Comparison of ENCODE assay signal across 21 mouse cellular contexts in genomic region chr1:70551839-70552238, GRCm38 (mm10).
A peak's percentile ranks its signal among the peaks of the same experiment; 100 is the strongest.
DNase-seq lines count a peak whose midpoint lies in the region; ATAC-seq lines count a peak whose summit lies in the region.
"Had no signal": no experiment of that assay in that cellular context is flagged by ENCODE, and none has a peak within 500 bp of the region (broad histone marks: within the 10 kb centered on the region; RNA-seq: fewer than 3 reads in every experiment).

No protein-coding gene starts in this region.

- no peaks in the 10 kb centered on the region for H3K36me3 ChIP-seq in forebrain, embryonic 13.5 days (ENCODE audit: poor library complexity, severe bottlenecking)
- no peaks in the 10 kb centered on the region for H3K36me3 ChIP-seq in forebrain, embryonic 10.5 days (replicated peaks)
- no peaks in the 10 kb centered on the region for H3K36me3 ChIP-seq in midbrain, embryonic 13.5 days
- H3K36me3 ChIP-seq in midbrain, embryonic 10.5 days, result no peaks in the 10 kb centered on the region
- H3K36me3 ChIP-seq: embryonic facial prominence, embryonic 12.5 days; embryonic facial prominence, embryonic 15.5 days; hindbrain, embryonic 12.5 days; hindbrain, embryonic 15.5 days had no signal

- no peaks in the 10 kb centered on the region for H3K4me1 ChIP-seq in forebrain, embryonic 13.5 days
- no peaks in the 10 kb centered on the region for H3K4me1 ChIP-seq in forebrain, embryonic 10.5 days
- H3K4me1 ChIP-seq in midbrain, embryonic 13.5 days (replicated peaks), result no peaks in the 10 kb centered on the region
- no peaks in the 10 kb centered on the region for H3K4me1 ChIP-seq in midbrain, embryonic 10.5 days
- H3K4me1 ChIP-seq: embryonic facial prominence, embryonic 12.5 days; embryonic facial prominence, embryonic 15.5 days; hindbrain, embryonic 12.5 days; hindbrain, embryonic 15.5 days had no signal

- no peak overlapping the region for H3K9ac ChIP-seq in forebrain, embryonic 13.5 days
- no peak overlapping the region for H3K9ac ChIP-seq in midbrain, embryonic 13.5 days (replicated peaks)
- H3K9ac ChIP-seq: embryonic facial prominence, embryonic 12.5 days; embryonic facial prominence, embryonic 15.5 days; forebrain, postnatal 0 days; hindbrain, embryonic 12.5 days; hindbrain, embryonic 15.5 days had no signal

- H3K4me2 ChIP-seq in forebrain, embryonic 13.5 days, result no peak overlapping the region
- H3K4me2 ChIP-seq in midbrain, embryonic 13.5 days (replicated peaks), result no peak overlapping the region
- H3K4me2 ChIP-seq: embryonic facial prominence, embryonic 12.5 days; embryonic facial prominence, embryonic 15.5 days; heart, embryonic 11.5 days; hindbrain, embryonic 12.5 days; hindbrain, embryonic 15.5 days had no signal

- peak; percentile 27; the same call in 1 of the 2 replicates for ATAC-seq in forebrain, embryonic 13.5 days
- 0 out of 2 replicates have a peak, but pooled peaks have one; percentile 58 for ATAC-seq in midbrain, embryonic 13.5 days
- ATAC-seq: activated CD4-positive, CD25-positive, alpha-beta regulatory T cell, adult 4 months; forebrain, postnatal 0 days had no signal

- no peak overlapping the region for H3K27ac ChIP-seq in forebrain, embryonic 13.5 days
- H3K27ac ChIP-seq in forebrain, embryonic 10.5 days, result no peak overlapping the region
- H3K27ac ChIP-seq in midbrain, embryonic 13.5 days, result no peak overlapping the region
- H3K27ac ChIP-seq in midbrain, embryonic 10.5 days (replicated peaks), result no peak overlapping the region
- H3K27ac ChIP-seq: embryonic facial prominence, embryonic 12.5 days; embryonic facial prominence, embryonic 15.5 days; gastrocnemius, adult 2 months; hindbrain, embryonic 12.5 days; hindbrain, embryonic 15.5 days had no signal

- H3K9me3 ChIP-seq in forebrain, embryonic 13.5 days (replicated peaks), result no peaks in the 10 kb centered on the region
- no peaks in the 10 kb centered on the region for H3K9me3 ChIP-seq in forebrain, embryonic 10.5 days
- H3K9me3 ChIP-seq in midbrain, embryonic 13.5 days, result no peaks in the 10 kb centered on the region
- H3K9me3 ChIP-seq in midbrain, embryonic 10.5 days (replicated peaks), result no peaks in the 10 kb centered on the region
- H3K9me3 ChIP-seq: embryonic facial prominence, embryonic 12.5 days; embryonic facial prominence, embryonic 15.5 days; hindbrain, embryonic 12.5 days; hindbrain, embryonic 15.5 days had no signal

- whole genome bisulfite sequencing in forebrain, embryonic 13.5 days, result 70% methylated on average over 2 of the region's 2 CpGs
- WGBS in forebrain, embryonic 10.5 days, result 83% methylated on average over 2 of the region's 2 CpGs
- 56% methylated on average over 2 of the region's 2 CpGs for WGBS in midbrain, embryonic 13.5 days
- WGBS in midbrain, embryonic 10.5 days, result 69% methylated on average over 2 of the region's 2 CpGs

- no peak for DNase-seq in forebrain, embryonic 10.5 days (ENCODE audit: extremely low spot score, low spot score)
- DNase-seq in midbrain, embryonic 10.5 days (ENCODE audit: low spot score), result no peak
- peak; percentile 25 for DNase-seq in retina, postnatal 1 day
- DNase-seq in retina, embryonic 14.5 days (ENCODE audit: low spot score), result no peak
- DNase-seq: adrenal gland, adult 8-10 months; adrenal gland, postnatal 25 days; cerebellum, adult 18-20 months; cerebellum, adult 9-10 months; cerebellum, postnatal 14 days; forebrain, postnatal 0 days; gastrocnemius, adult 2 months; gastrocnemius, postnatal 14 days; heart, adult 11 months had no signal

- no peaks in the 10 kb centered on the region for H3K27me3 ChIP-seq in forebrain, embryonic 13.5 days
- H3K27me3 ChIP-seq in forebrain, embryonic 10.5 days (ENCODE audit: poor library complexity, severe bottlenecking), result no peaks in the 10 kb centered on the region
- H3K27me3 ChIP-seq in midbrain, embryonic 13.5 days, result no peaks in the 10 kb centered on the region
- no peaks in the 10 kb centered on the region for H3K27me3 ChIP-seq in midbrain, embryonic 10.5 days (ENCODE audit: low read depth, poor library complexity, severe bottlenecking)
- H3K27me3 ChIP-seq: embryonic facial prominence, embryonic 12.5 days; embryonic facial prominence, embryonic 15.5 days; hindbrain, embryonic 12.5 days; hindbrain, embryonic 15.5 days had no signal

- H3K4me3 ChIP-seq in forebrain, embryonic 13.5 days, result no peak overlapping the region
- no peak overlapping the region for H3K4me3 ChIP-seq in forebrain, embryonic 10.5 days
- no peak overlapping the region for H3K4me3 ChIP-seq in midbrain, embryonic 13.5 days (replicated peaks)
- H3K4me3 ChIP-seq in midbrain, embryonic 10.5 days, result no peak overlapping the region
- H3K4me3 ChIP-seq: embryonic facial prominence, embryonic 12.5 days; embryonic facial prominence, embryonic 15.5 days; gastrocnemius, adult 2 months; hindbrain, embryonic 12.5 days; hindbrain, embryonic 15.5 days had no signal
